ENCODE assay signal across 8 mouse cellular contexts in the genomic region with DNA sequence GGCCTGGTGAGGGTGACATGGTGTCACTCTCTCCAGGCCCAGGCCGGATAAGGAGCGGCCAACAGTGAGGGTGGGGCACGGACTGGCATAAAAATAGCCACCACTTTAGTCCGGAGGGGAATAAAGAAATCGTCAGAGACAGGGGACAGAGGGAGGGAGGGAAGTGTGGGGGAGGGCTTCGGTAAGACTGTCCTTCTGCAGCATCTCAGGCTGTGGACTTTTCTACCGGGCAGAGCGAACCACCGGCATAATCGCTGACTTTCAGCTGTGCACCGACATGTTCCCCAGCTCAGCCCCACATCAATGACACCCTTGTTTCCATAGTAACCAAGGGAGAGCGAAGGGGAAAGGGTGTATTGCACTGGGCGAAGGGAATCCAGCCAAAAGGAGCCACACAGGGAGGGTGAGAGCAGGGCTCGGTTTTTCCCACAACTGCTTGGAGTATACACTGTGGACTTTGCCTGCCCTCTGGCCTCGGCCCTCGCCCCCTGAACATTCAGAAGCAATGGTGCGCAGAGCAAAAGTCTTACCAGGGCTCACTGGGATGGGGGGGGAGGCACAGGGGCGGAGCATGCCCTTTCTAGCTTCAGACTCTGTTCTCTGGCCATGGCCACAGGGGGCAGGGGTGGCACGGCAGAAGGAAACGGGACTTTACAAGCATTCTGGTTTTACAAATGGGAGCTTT. TPM values are rescaled to one million over a fixed set of nuclear protein-coding genes. Genes with fewer than 3 reads are reported as not detected.
DNase-seq lines count a peak whose midpoint lies in the region; ATAC-seq and TF ChIP-seq lines count a peak whose summit lies in the region.

No protein-coding gene starts in this region.

- ATAC-seq in forebrain, embryonic 14.5 days, result peak; percentile 46
- ATAC-seq in hindbrain, embryonic 14.5 days (ENCODE audit: low FRiP score), result peak; percentile 64
- ATAC-seq in midbrain, embryonic 15.5 days (replicated peaks), result peak; percentile 77
- peak; percentile 11; the same call in 1 of the 2 replicates for ATAC-seq in stomach, embryonic 15.5 days (ENCODE audit: insufficient read depth, low FRiP score, low read depth)

- 1% methylated on average over 20 of the region's 20 CpGs for WGBS in forebrain, embryonic 14.5 days
- 1% methylated on average over 20 of the region's 20 CpGs for WGBS in hindbrain, embryonic 14.5 days
- WGBS in midbrain, embryonic 15.5 days, result under 1% methylated on average over 20 of the region's 20 CpGs
- WGBS in stomach, embryonic 15.5 days, result 6% methylated on average over 20 of the region's 20 CpGs

- no peaks in the 10 kb centered on the region for H3K36me3 ChIP-seq in forebrain, embryonic 14.5 days (ENCODE audit: control insufficient read depth, insufficient read depth, low read length)
- H3K36me3 ChIP-seq in hindbrain, embryonic 14.5 days (replicated peaks; ENCODE audit: control insufficient read depth, insufficient read depth), result no peaks in the 10 kb centered on the region
- H3K36me3 ChIP-seq in midbrain, embryonic 15.5 days (replicated peaks), result no peaks in the 10 kb centered on the region
- H3K36me3 ChIP-seq in stomach, embryonic 15.5 days, result no peaks in the 10 kb centered on the region

- peak; percentile 39; the same call in 1 of the 2 replicates for TF ChIP-seq CTCF in gastrocnemius, adult 2 months (IDR thresholded peaks at IDR 0.05)

- no peaks in the 10 kb centered on the region for H3K27me3 ChIP-seq in forebrain, embryonic 14.5 days (replicated peaks; ENCODE audit: control insufficient read depth, insufficient read depth, low read length)
- no peaks in the 10 kb centered on the region for H3K27me3 ChIP-seq in hindbrain, embryonic 14.5 days (ENCODE audit: control insufficient read depth, insufficient read depth, low read length)
- H3K27me3 ChIP-seq in midbrain, embryonic 15.5 days (replicated peaks), result no peaks in the 10 kb centered on the region
- H3K27me3 ChIP-seq in stomach, embryonic 15.5 days (replicated peaks), result no peaks in the 10 kb centered on the region

- intact Hi-C loops in gastrocnemius, adult 2 months (cut with DNase I), result no loop called here

- DNase-seq in gastrocnemius, adult 2 months, result peak; percentile 69
- no peak for DNase-seq in gastrocnemius, adult 8-10 months (ENCODE audit: low spot score in 2 of 2)
- peak; percentile 75 for DNase-seq in cerebellum, adult 11-12 months
- DNase-seq in forebrain, embryonic 14.5 days (ENCODE audit: low spot score), result peak; percentile 90
- DNase-seq in hindbrain, embryonic 14.5 days (ENCODE audit: low spot score), result peak; percentile 73
- DNase-seq in liver, result peak; percentile 42

- peak overlapping the region; percentile 78 for H3K27ac ChIP-seq in gastrocnemius, adult 2 months
- peak overlapping the region; percentile 92 for H3K27ac ChIP-seq in forebrain, embryonic 14.5 days (ENCODE audit: low read depth, low read length)
- H3K27ac ChIP-seq in hindbrain, embryonic 14.5 days, result peak overlapping the region; percentile 92
- peak overlapping the region; percentile 90 for H3K27ac ChIP-seq in midbrain, embryonic 15.5 days
- H3K27ac ChIP-seq in stomach, embryonic 15.5 days, result peak overlapping the region; percentile 79

- H3K9me3 ChIP-seq in forebrain, embryonic 14.5 days (replicated peaks; ENCODE audit: control insufficient read depth, low read length), result no peaks in the 10 kb centered on the region
- H3K9me3 ChIP-seq in hindbrain, embryonic 14.5 days (ENCODE audit: control insufficient read depth, low read length), result no peaks in the 10 kb centered on the region
- H3K9me3 ChIP-seq in midbrain, embryonic 15.5 days, result no peaks in the 10 kb centered on the region
- H3K9me3 ChIP-seq in stomach, embryonic 15.5 days, result no peaks in the 10 kb centered on the region

- peaks cover 90% of the 10 kb centered on the region for H3K4me1 ChIP-seq in forebrain, embryonic 14.5 days (ENCODE audit: control insufficient read depth, insufficient read depth, low read length)
- peaks cover 90% of the 10 kb centered on the region for H3K4me1 ChIP-seq in hindbrain, embryonic 14.5 days (replicated peaks; ENCODE audit: control insufficient read depth, insufficient read depth, low read length)
- H3K4me1 ChIP-seq in midbrain, embryonic 15.5 days, result peaks cover 97% of the 10 kb centered on the region
- H3K4me1 ChIP-seq in stomach, embryonic 15.5 days, result peaks cover 68% of the 10 kb centered on the region

- H3K4me3 ChIP-seq in gastrocnemius, adult 2 months, result peak overlapping the region; percentile 66
- H3K4me3 ChIP-seq in forebrain, embryonic 14.5 days (ENCODE audit: low read depth, low read length), result peak overlapping the region; percentile 25
- H3K4me3 ChIP-seq in hindbrain, embryonic 14.5 days (replicated peaks; ENCODE audit: low read length), result peak overlapping the region; percentile 8; the same call in 1 of the 2 replicates
- peak overlapping the region; percentile 24 for H3K4me3 ChIP-seq in midbrain, embryonic 15.5 days
- H3K4me3 ChIP-seq in stomach, embryonic 15.5 days (replicated peaks), result peak overlapping the region; percentile 14; the same call in 1 of the 2 replicates

- peak overlapping the region; percentile 59 for H3K9ac ChIP-seq in forebrain, embryonic 14.5 days (ENCODE audit: low read length)
- peak overlapping the region; percentile 55 for H3K9ac ChIP-seq in hindbrain, embryonic 14.5 days
- peak overlapping the region; percentile 37 for H3K9ac ChIP-seq in midbrain, embryonic 15.5 days
- 0 out of 2 replicates have a peak overlapping the region, but pooled peaks have one; percentile 22 for H3K9ac ChIP-seq in stomach, embryonic 15.5 days

- peak overlapping the region; percentile 62 for H3K4me2 ChIP-seq in forebrain, embryonic 14.5 days (ENCODE audit: low read length)
- peak overlapping the region; percentile 57 for H3K4me2 ChIP-seq in hindbrain, embryonic 14.5 days (replicated peaks)
- peak overlapping the region; percentile 56 for H3K4me2 ChIP-seq in midbrain, embryonic 15.5 days
- H3K4me2 ChIP-seq in stomach, embryonic 15.5 days, result peak overlapping the region; percentile 46

RNA-seq across cellular contexts. Expression of a gene that starts 27.2 kb away (rescaled TPM):
- total RNA-seq in gastrocnemius, adult 2 months (2021), result 10 to 100 TPM; 20.2 to 20.7 TPM
- 10 to 100 TPM; 22.0 to 24.0 (median 22.7) TPM for total RNA-seq in gastrocnemius, adult 8-10 months (2022)
- polyA plus RNA-seq in forebrain, embryonic 14.5 days (2014; fragmentation: Nextera tagmentation; extraction: Ambion mirVana), result 23.0 and 24.8 TPM in 2 replicates
- 37.5 and 39.4 TPM in 2 replicates for polyA plus RNA-seq in hindbrain, embryonic 14.5 days (2014; fragmentation: Nextera tagmentation; extraction: Ambion mirVana)
- polyA plus RNA-seq in midbrain, embryonic 15.5 days (2015; fragmentation: Nextera tagmentation; extraction: Ambion mirVana), result 29.9 and 30.5 TPM in 2 replicates
- 20.4 and 20.9 TPM in 2 replicates for polyA plus RNA-seq in stomach, embryonic 15.5 days (2015; fragmentation: Nextera tagmentation; extraction: Ambion mirVana)

RNA-seq across cellular contexts. Expression of a gene that starts 44.3 kb away (rescaled TPM):
- total RNA-seq in gastrocnemius, adult 2 months (2021), result 10 to 100 TPM; 64.0 to 67.7 TPM
- total RNA-seq in gastrocnemius, adult 8-10 months (2022), result 10 to 100 TPM; 51.1 to 76.4 (median 62.8) TPM
- 159 and 164 TPM in 2 replicates for polyA plus RNA-seq in forebrain, embryonic 14.5 days (2014; fragmentation: Nextera tagmentation; extraction: Ambion mirVana)
- 130 and 141 TPM in 2 replicates for polyA plus RNA-seq in hindbrain, embryonic 14.5 days (2014; fragmentation: Nextera tagmentation; extraction: Ambion mirVana)
- 209 and 210 TPM in 2 replicates for polyA plus RNA-seq in midbrain, embryonic 15.5 days (2015; fragmentation: Nextera tagmentation; extraction: Ambion mirVana)
- 98.2 and 103 TPM in 2 replicates for polyA plus RNA-seq in stomach, embryonic 15.5 days (2015; fragmentation: Nextera tagmentation; extraction: Ambion mirVana)

RNA-seq across cellular contexts. Expression of a gene that starts 44.5 kb away (rescaled TPM):
- total RNA-seq in gastrocnemius, adult 2 months (2021), result 1 to 10 TPM; 3.2 to 3.7 TPM
- total RNA-seq in gastrocnemius, adult 8-10 months (2022), result 1 to 10 TPM; 1.6 to 3.0 (median 2.8) TPM
- 6.8 and 8.0 TPM in 2 replicates for polyA plus RNA-seq in forebrain, embryonic 14.5 days (2014; fragmentation: Nextera tagmentation; extraction: Ambion mirVana)
- 7.2 and 8.4 TPM in 2 replicates for polyA plus RNA-seq in hindbrain, embryonic 14.5 days (2014; fragmentation: Nextera tagmentation; extraction: Ambion mirVana)
- 10.5 and 11.7 TPM in 2 replicates for polyA plus RNA-seq in midbrain, embryonic 15.5 days (2015; fragmentation: Nextera tagmentation; extraction: Ambion mirVana)
- polyA plus RNA-seq in stomach, embryonic 15.5 days (2015; fragmentation: Nextera tagmentation; extraction: Ambion mirVana), result 21.9 and 23.8 TPM in 2 replicates

Comparison
In these comparisons a context has a peak if more than half of its experiments do, and no peak if none do; other contexts are left out.
1. DNase-seq: peak in gastrocnemius, adult 2 months (single experiment), cerebellum, adult 11-12 months (single experiment), forebrain, embryonic 14.5 days (single experiment), hindbrain, embryonic 14.5 days (single experiment) and liver (single experiment); none in gastrocnemius, adult 8-10 months (0 of 2).
2. H3K4me3 ChIP-seq: peak in every context shown above with its lines; median percentile 66 in gastrocnemius, adult 2 months; 25 in forebrain, embryonic 14.5 days; 24 in midbrain, embryonic 15.5 days; 14 in stomach, embryonic 15.5 days; 8 in hindbrain, embryonic 14.5 days.
3. ATAC-seq: peak in every context shown above with its lines; median percentile 77 in midbrain, embryonic 15.5 days; 64 in hindbrain, embryonic 14.5 days; 46 in forebrain, embryonic 14.5 days; 11 in stomach, embryonic 15.5 days.
4. Peak in every context shown above with its lines, with median percentiles within 50 percentile points of each other: H3K27ac ChIP-seq, H3K4me2 ChIP-seq and H3K9ac ChIP-seq.